Mouse (Mus musculus) urinary bladder, postnatal 36 days (tissue): Measurements from ENCODE around the gene Fkbp1a.

Experiments
- DNase-seq, 2 experiments: peaks; one replicate each; pipeline ENCODE4 v3.0.0; 2022; ENCODE audit warnings: low spot score in 2 of 2, mixed read lengths in 1 of 2

The Fkbp1a gene

DNA sequence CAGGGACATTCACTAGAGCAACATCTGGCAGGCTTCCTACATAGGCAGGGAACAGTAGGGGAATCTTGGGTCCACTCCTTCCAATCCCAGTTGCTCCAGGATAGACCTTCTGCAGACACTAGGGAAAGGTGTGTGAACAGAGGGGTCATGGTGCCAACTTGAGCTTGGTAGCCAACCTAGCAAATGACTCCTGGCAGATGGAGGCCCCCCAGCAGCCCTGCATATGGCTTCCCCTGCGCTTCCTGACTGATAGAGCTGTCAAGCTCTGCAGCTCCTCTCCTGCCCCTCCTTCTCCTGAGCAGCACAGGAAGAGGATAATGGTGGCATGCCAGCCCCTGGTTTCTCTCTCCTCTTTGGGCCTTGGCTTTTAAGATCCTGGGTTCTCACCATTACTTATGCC is 66.2 kb downstream of the Fkbp1a start:
- DNase-seq: no peak

DNA sequence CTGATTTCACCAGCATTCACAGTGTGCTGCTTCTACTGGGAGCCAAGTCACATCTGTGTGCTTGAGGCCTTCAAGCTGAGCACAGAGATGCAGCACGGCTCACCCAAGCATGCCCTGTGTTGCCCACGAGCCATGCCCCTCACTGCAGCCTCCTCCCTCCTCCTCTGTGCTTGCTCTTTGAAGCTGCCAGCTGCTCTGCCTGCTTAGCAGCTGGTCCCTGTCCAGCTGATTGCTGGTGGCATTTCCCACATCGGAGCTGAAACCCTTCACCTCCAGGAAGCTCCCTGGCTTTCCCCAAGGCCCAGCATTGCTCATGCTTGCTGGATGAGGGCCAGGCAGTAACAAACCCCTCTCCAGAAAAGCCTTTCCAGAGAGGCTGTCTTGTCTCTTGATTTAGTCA is 67.7 kb downstream of the Fkbp1a start:
- DNase-seq: no peak
